18 mouse cellular contexts compared by ENCODE assay signal in the genomic region with DNA sequence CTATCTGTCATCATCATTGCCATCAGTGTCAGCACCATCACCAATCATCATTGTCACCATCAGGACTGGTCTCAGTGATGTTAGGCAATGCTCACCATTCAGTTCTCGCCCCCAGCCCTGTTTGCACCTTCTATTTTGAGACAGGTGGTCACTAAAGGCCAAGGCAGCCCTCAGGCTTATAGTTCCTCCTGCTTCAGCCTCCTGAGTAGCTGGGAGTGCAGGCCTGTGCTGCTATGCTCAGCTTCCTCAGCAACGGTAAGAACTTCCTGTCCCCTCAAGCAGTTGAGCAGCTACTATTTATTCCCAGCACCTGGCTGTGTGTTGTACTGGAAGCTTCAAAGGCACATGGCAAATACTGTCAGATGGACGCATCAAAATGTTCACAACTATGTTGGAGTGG. TPM values are rescaled to one million over a fixed set of nuclear protein-coding genes. Genes with fewer than 3 reads are reported as not detected.
A peak's percentile ranks its signal among the peaks of the same experiment; 100 is the strongest.
DNase-seq lines count a peak whose midpoint lies in the region.
"Had no signal": no experiment of that assay in that cellular context is flagged by ENCODE, and none has a peak within 500 bp of the region (broad histone marks: within the 10 kb centered on the region; RNA-seq: fewer than 3 reads in every experiment).

No protein-coding gene starts in this region.

- H3K4me3 ChIP-seq in heart, embryonic 10.5 days, result no peak overlapping the region

- no peaks in the 10 kb centered on the region for H3K27me3 ChIP-seq in heart, embryonic 10.5 days (ENCODE audit: insufficient read depth, poor library complexity, severe bottlenecking)
- H3K27me3 ChIP-seq: CH12.LX, Patski had no signal

- DNase-seq in heart, adult 11 months, result peak; percentile 71
- DNase-seq in heart, postnatal 4 days, result no peak
- DNase-seq in heart, embryonic 10.5 days (ENCODE audit: low spot score), result peak; percentile 63
- no peak for DNase-seq in heart, adult 8-10 months (ENCODE audit: low spot score)
- DNase-seq: adrenal gland, adult 2 months; adrenal gland, adult 8-10 months; adrenal gland, postnatal 10 days; adrenal gland, postnatal 14 days; adrenal gland, postnatal 25 days; adrenal gland, postnatal 36 days; B cell, adult 2 months; cerebellum, adult 11 months; cerebellum, adult 11-12 months; cerebellum, adult 18-20 months had no signal

- H3K27ac ChIP-seq in heart, embryonic 10.5 days, result no peak overlapping the region

- H3K4me1 ChIP-seq in heart, embryonic 10.5 days, result peaks cover 15% of the 10 kb centered on the region

- 56% methylated on average over 3 of the region's 3 CpGs for WGBS in heart, embryonic 10.5 days

- no peaks in the 10 kb centered on the region for H3K36me3 ChIP-seq in heart, embryonic 10.5 days
- H3K36me3 ChIP-seq: G1E had no signal

- 0 out of 2 replicates have a peak, but pooled peaks cover 6% of the 10 kb centered on the region for H3K9me3 ChIP-seq in heart, embryonic 10.5 days
- H3K9me3 ChIP-seq: G1E had no signal

RNA-seq across cellular contexts. Expression of a gene that starts 3.7 kb away (rescaled TPM):
- total RNA-seq in heart, postnatal 4 days (2021), result 10 to 100 TPM; 44.7 to 45.0 TPM
- 14.5 and 19.7 TPM in 2 replicates for polyA plus RNA-seq in heart, embryonic 10.5 days (2016; fragmentation: Nextera tagmentation; extraction: Ambion mirVana)
- total RNA-seq in heart, adult 8-10 months (2022), result 10 to 100 TPM; 19.6 to 28.6 (median 24.4) TPM
- total RNA-seq: CH12.LX, MEL had no signal
- polyA plus RNA-seq: G1E had no signal

Comparison
In these comparisons a context has a peak if more than half of its experiments do, and no peak if none do; other contexts are left out.
1. DNase-seq: peak in heart, adult 11 months (single experiment) and heart, embryonic 10.5 days (single experiment); none in heart, postnatal 4 days (single experiment) and heart, adult 8-10 months (single experiment).